Mouse (Mus musculus) embryonic facial prominence, embryonic 14.5 days (tissue): ENCODE data around the gene Shisa6. TPM values are rescaled to one million over a fixed set of nuclear protein-coding genes. Genes with fewer than 3 reads are reported as not detected.

ENCODE experiments used
- ATAC-seq: fragments of 200-750 bp; cut with Nextera tagmentation; 2 replicates; pipeline ENCODE4 v1.8.0; 2017; ENCODE audit warnings: low read depth, moderate number of reproducible peaks, moderate TSS enrichment
- DNase-seq: peaks from one replicate; pipeline ENCODE4 v3.0.0-alpha.2; 2015; ENCODE audit warnings: low spot score
- H3K27ac ChIP-seq: fragments of 300-500 bp; sonication (generic); replicated peaks from 2 replicates; pipeline ENCODE4 v1.5.1; 2014; ENCODE audit warnings: low read depth, mild to moderate bottlenecking, low read length, moderate library complexity
- H3K27me3 ChIP-seq: fragments of 300-500 bp; sonication (generic); replicated peaks from 2 replicates; pipeline ENCODE4 v1.6.1; 2014; ENCODE audit warnings: low read length; ENCODE audit not compliant: control insufficient read depth, insufficient read depth
- H3K36me3 ChIP-seq: fragments of 300-500 bp; sonication (generic); 2 replicates; pipeline ENCODE4 v1.6.1; 2014; ENCODE audit warnings: low read length, mixed read lengths; ENCODE audit not compliant: control insufficient read depth, insufficient read depth
- H3K4me1 ChIP-seq: fragments of 300-500 bp; sonication (generic); 2 replicates; pipeline ENCODE4 v1.6.1; 2014; ENCODE audit warnings: antibody characterized with exemption, low read length; ENCODE audit not compliant: control insufficient read depth, insufficient read depth
- H3K4me2 ChIP-seq: fragments of 300-500 bp; sonication (generic); 2 replicates; pipeline ENCODE4 v1.6.1; 2014; ENCODE audit warnings: low read depth, mild to moderate bottlenecking, low read length, moderate library complexity, mixed read lengths
- H3K4me3 ChIP-seq: fragments of 300-500 bp; sonication (generic); 2 replicates; pipeline ENCODE4 v1.5.1; 2014; ENCODE audit warnings: low read depth, mild to moderate bottlenecking, low read length
- H3K9ac ChIP-seq: fragments of 300-500 bp; sonication (generic); 2 replicates; pipeline ENCODE4 v1.6.1; 2014; ENCODE audit warnings: low read depth, mild to moderate bottlenecking, low read length, moderate library complexity, mixed read lengths
- H3K9me3 ChIP-seq: fragments of 300-500 bp; sonication (generic); 2 replicates; pipeline ENCODE4 v1.6.1; 2016; ENCODE audit warnings: low read length; ENCODE audit not compliant: control insufficient read depth
- WGBS: fragments of 180-500 bp; shearing (Covaris S2); extraction: QIAGEN DNeasy Blood & Tissue Kit; methylation state at CpG from one replicate; pipeline ENCODE4 v1.1.7; 2014; 5-methylcytosine and 5-hydroxymethylcytosine counted together
- polyA plus RNA-seq: library from polyadenylated mRNA; unstranded; fragments of >200 nt; fragmentation: Nextera tagmentation; extraction: Ambion mirVana; gene quantifications from 2 replicates; pipeline ENCODE4 v1.2.1, GENCODE M21; 2014

Gene Shisa6
- polyA plus RNA-seq, 1 experiment from 2014 or later, result 0.29 TPM

- Histone ChIP-seq H3K4me2 (no peak overlapping the region), H3K4me1 (no peaks in the 10 kb centered on the region), H3K36me3 (no peaks in the 10 kb centered on the region), H3K9me3 (no peaks in the 10 kb centered on the region), H3K9ac (no peak overlapping the region), H3K4me3 (no peak overlapping the region), H3K27me3 (0 out of 2 replicates have a peak, but pooled peaks cover under 1% of the 10 kb centered on the region), H3K27ac (no peak overlapping the region)
- DNase-seq (no peak), ATAC-seq (no peak)
- WGBS, result 66% methylated on average over 4 of the region's 4 CpGs
Measured at GRCm38 (mm10) chr11:66534291-66534690, 8.5 kb upstream of the Shisa6 start.

- Histone ChIP-seq H3K9me3 (no peaks in the 10 kb centered on the region), H3K4me3 (no peak overlapping the region), H3K36me3 (no peaks in the 10 kb centered on the region), H3K4me2 (no peak overlapping the region), H3K27me3 (peaks cover 62% of the 10 kb centered on the region), H3K27ac (no peak overlapping the region), H3K4me1 (no peaks in the 10 kb centered on the region), H3K9ac (no peak overlapping the region)
- ATAC-seq, result no peak
- DNase-seq, result no peak
Measured at GRCm38 (mm10) chr11:66528146-66528545, 2.4 kb upstream of the Shisa6 start.

GRCm38 (mm10) chr11:66527343-66527742, 1.6 kb upstream of the Shisa6 start:
- no peak overlapping the region; the same call in 1 of the 2 replicates for H3K4me2 ChIP-seq
- no peaks in the 10 kb centered on the region for H3K36me3 ChIP-seq
- H3K9me3 ChIP-seq, result no peaks in the 10 kb centered on the region
- no peak overlapping the region for H3K27ac ChIP-seq
- no peak overlapping the region for H3K4me3 ChIP-seq
- DNase-seq (peak; percentile 17), ATAC-seq (no peak)
- H3K4me1 ChIP-seq, result no peaks in the 10 kb centered on the region
- no peak overlapping the region for H3K9ac ChIP-seq
- H3K27me3 ChIP-seq, result peaks cover 70% of the 10 kb centered on the region
- WGBS, result 0% methylated on average over 5 of the region's 5 CpGs

GRCm38 (mm10) chr11:66526981-66527320, 1.2 kb upstream of the Shisa6 start:
- Histone ChIP-seq H3K27me3 (peaks cover 74% of the 10 kb centered on the region), H3K4me2 (peak overlapping the region; percentile 92), H3K36me3 (no peaks in the 10 kb centered on the region), H3K4me1 (no peaks in the 10 kb centered on the region), H3K4me3 (peak overlapping the region; percentile 56), H3K9me3 (no peaks in the 10 kb centered on the region), H3K9ac (no peak overlapping the region), H3K27ac (no peak overlapping the region)
- whole genome bisulfite sequencing, result 8% methylated on average over 5 of the region's 5 CpGs
- ATAC-seq (no peak), DNase-seq (peak; percentile 11)

GRCm38 (mm10) chr11:66526046-66526980, 549 bp upstream of the Shisa6 start:
- WGBS, result under 1% methylated on average over 23 of the region's 126 CpGs
- peak overlapping the region; percentile 92 for H3K4me2 ChIP-seq
- no peak; the same call in 1 of the 2 replicates for ATAC-seq
- no peaks in the 10 kb centered on the region for H3K9me3 ChIP-seq
- no peaks in the 10 kb centered on the region for H3K4me1 ChIP-seq
- no peaks in the 10 kb centered on the region for H3K36me3 ChIP-seq
- no peak overlapping the region for H3K27ac ChIP-seq
- H3K27me3 ChIP-seq, result peaks cover 75% of the 10 kb centered on the region
- H3K4me3 ChIP-seq, result peak overlapping the region; percentile 56
- peak; percentile 14 for DNase-seq
- H3K9ac ChIP-seq, result peak overlapping the region; percentile 55

GRCm38 (mm10) chr11:66524251-66524650, 1.5 kb downstream of the Shisa6 start:
- H3K27me3 ChIP-seq, result peaks cover 74% of the 10 kb centered on the region
- H3K9me3 ChIP-seq, result no peaks in the 10 kb centered on the region
- H3K4me2 ChIP-seq, result no peak overlapping the region
- no peak overlapping the region for H3K9ac ChIP-seq
- no peak overlapping the region for H3K4me3 ChIP-seq
- no peak overlapping the region for H3K27ac ChIP-seq
- H3K36me3 ChIP-seq, result no peaks in the 10 kb centered on the region
- H3K4me1 ChIP-seq, result no peaks in the 10 kb centered on the region
- 39% methylated on average over 4 of the region's 4 CpGs for WGBS
- ATAC-seq (no peak), DNase-seq (no peak)

- no peak for ATAC-seq
Measured at GRCm38 (mm10) chr11:66522376-66522775, 3.4 kb downstream of the Shisa6 start.

GRCm38 (mm10) chr11:66519386-66519785, 6.4 kb downstream of the Shisa6 start:
- H3K9ac ChIP-seq, result no peak overlapping the region
- 81% methylated on average over 6 of the region's 6 CpGs for WGBS
- DNase-seq, result no peak

More at GRCm38 (mm10) chr11:66522376-66522775, 3.4 kb downstream of the Shisa6 start:
- H3K4me1 ChIP-seq, result no peaks in the 10 kb centered on the region
- no peak overlapping the region for H3K9ac ChIP-seq
- H3K36me3 ChIP-seq, result no peaks in the 10 kb centered on the region
- H3K27ac ChIP-seq, result no peak overlapping the region
- no peak for DNase-seq
- WGBS, result 71% methylated on average over 4 of the region's 4 CpGs
- no peaks in the 10 kb centered on the region for H3K9me3 ChIP-seq
- no peak overlapping the region for H3K4me3 ChIP-seq
- peaks cover 55% of the 10 kb centered on the region for H3K27me3 ChIP-seq
- no peak overlapping the region for H3K4me2 ChIP-seq

GRCm38 (mm10) chr11:66514346-66514745, 11.4 kb downstream of the Shisa6 start:
- H3K4me1 ChIP-seq, result no peaks in the 10 kb centered on the region
- ATAC-seq (no peak), DNase-seq (no peak)
- no peak overlapping the region for H3K9ac ChIP-seq
- no peaks in the 10 kb centered on the region for H3K36me3 ChIP-seq
- H3K9me3 ChIP-seq, result no peaks in the 10 kb centered on the region
- no peak overlapping the region for H3K4me2 ChIP-seq
- WGBS, result 75% methylated on average over 5 of the region's 5 CpGs
- no peak overlapping the region for H3K27ac ChIP-seq
- no peak overlapping the region for H3K4me3 ChIP-seq
- H3K27me3 ChIP-seq, result no peaks in the 10 kb centered on the region

More at GRCm38 (mm10) chr11:66519386-66519785, 6.4 kb downstream of the Shisa6 start:
- no peak for ATAC-seq
- Histone ChIP-seq H3K4me2 (no peak overlapping the region), H3K36me3 (no peaks in the 10 kb centered on the region), H3K27ac (no peak overlapping the region), H3K9me3 (no peaks in the 10 kb centered on the region), H3K4me1 (no peaks in the 10 kb centered on the region), H3K4me3 (no peak overlapping the region), H3K27me3 (peaks cover 25% of the 10 kb centered on the region)
